Mouse (Mus musculus) liver, embryonic 15.5 days (tissue): Measurements from ENCODE around the gene Sema4b. TPM values are rescaled to one million over a fixed set of nuclear protein-coding genes. Genes with fewer than 3 reads are reported as not detected.

Experiments used
- ATAC-seq: fragments of 200-750 bp; cut with Nextera tagmentation; 2 replicates; pipeline ENCODE4 v1.8.0; 2017; ENCODE audit warnings: moderate number of reproducible peaks, mild to moderate bottlenecking, moderate library complexity; ENCODE audit not compliant: insufficient read depth
- H3K27ac ChIP-seq: fragments of 300-500 bp; sonication (generic); replicated peaks from 2 replicates; pipeline ENCODE4 v1.5.1; 2015; ENCODE audit warnings: mild to moderate bottlenecking, inconsistent platforms
- H3K27me3 ChIP-seq: fragments of 300-500 bp; sonication (generic); 2 replicates; pipeline ENCODE4 v1.6.1; 2015; ENCODE audit warnings: mild to moderate bottlenecking, inconsistent platforms
- H3K36me3 ChIP-seq: fragments of 300-500 bp; sonication (generic); replicated peaks from 2 replicates; pipeline ENCODE4 v1.6.1; 2015; ENCODE audit warnings: moderate library complexity, mild to moderate bottlenecking, inconsistent platforms
- H3K4me1 ChIP-seq: fragments of 300-500 bp; sonication (generic); replicated peaks from 2 replicates; pipeline ENCODE4 v1.6.1; 2015; ENCODE audit warnings: inconsistent platforms
- H3K4me2 ChIP-seq: fragments of 300-500 bp; sonication (generic); 2 replicates; pipeline ENCODE4 v1.6.1; 2015; ENCODE audit warnings: moderate library complexity, mild to moderate bottlenecking, inconsistent platforms
- H3K4me3 ChIP-seq: fragments of 300-500 bp; sonication (generic); replicated peaks from 2 replicates; pipeline ENCODE4 v1.5.1; 2015; ENCODE audit warnings: mild to moderate bottlenecking, inconsistent platforms
- H3K9ac ChIP-seq: fragments of 300-500 bp; sonication (generic); 2 replicates; pipeline ENCODE4 v1.6.1; 2015; ENCODE audit warnings: moderate library complexity, mild to moderate bottlenecking, inconsistent platforms
- H3K9me3 ChIP-seq: fragments of 300-500 bp; sonication (generic); replicated peaks from 2 replicates; pipeline ENCODE4 v1.6.1; 2016; ENCODE audit warnings: inconsistent platforms
- WGBS: fragments of 180-500 bp; shearing (Covaris S2); methylation state at CpG from one replicate; pipeline ENCODE4 v1.1.7; 2015; ENCODE audit warnings: mixed read lengths; ENCODE audit not compliant: insufficient replicate concordance; 5-methylcytosine and 5-hydroxymethylcytosine counted together
- polyA plus RNA-seq: library from polyadenylated mRNA; unstranded; fragments of >200 nt; fragmentation: Nextera tagmentation; extraction: Ambion mirVana; gene quantifications from 2 replicates; pipeline ENCODE4 v1.2.1, GENCODE M21; 2015

Gene Sema4b
- polyA plus RNA-seq, 1 experiment from 2014 or later = 15.2 TPM

DNA sequence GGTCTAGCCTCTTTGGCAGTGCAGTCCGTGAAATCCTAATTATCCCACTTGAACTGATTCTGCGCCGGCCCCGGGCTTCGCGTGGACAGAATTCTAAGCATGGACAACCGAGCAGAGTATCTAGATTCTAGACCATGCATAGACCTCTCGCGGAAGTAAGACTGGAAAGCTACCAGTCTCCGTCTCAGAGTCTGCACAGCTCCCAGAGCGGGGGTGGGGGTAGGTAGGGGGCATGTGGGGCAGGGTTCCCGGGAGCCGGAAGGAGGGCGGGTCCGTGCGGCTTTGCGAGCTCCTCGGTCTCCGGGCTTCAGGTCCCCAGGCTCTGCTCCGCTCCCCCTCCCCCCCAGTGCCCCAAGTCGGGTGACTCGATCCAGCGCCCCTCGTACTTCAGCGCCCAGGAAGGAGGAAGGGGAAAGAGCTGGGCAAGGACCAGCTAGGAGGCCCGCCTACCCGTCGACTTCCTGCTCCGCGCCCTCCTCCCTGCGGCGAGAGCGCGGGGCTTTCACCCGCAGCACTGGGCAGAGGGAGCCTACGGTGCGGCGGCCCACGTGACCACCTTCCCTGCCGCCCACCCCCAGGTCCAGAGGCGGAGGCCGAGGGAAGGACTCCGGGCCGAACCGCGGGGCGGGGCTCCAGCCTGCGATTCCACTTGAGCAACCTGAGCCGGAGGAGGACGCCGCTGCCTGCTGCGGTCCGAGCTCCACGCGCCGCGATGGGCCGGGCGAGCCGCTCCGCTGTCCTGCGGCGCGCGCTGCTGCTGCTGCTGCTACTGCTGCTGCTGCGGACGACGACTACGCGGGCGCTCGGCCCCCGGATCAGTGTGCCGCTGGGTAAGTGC lies 11.5 kb downstream of the Sema4b start:
- H3K4me1 ChIP-seq = peaks cover 92% of the 10 kb centered on the region

DNA sequence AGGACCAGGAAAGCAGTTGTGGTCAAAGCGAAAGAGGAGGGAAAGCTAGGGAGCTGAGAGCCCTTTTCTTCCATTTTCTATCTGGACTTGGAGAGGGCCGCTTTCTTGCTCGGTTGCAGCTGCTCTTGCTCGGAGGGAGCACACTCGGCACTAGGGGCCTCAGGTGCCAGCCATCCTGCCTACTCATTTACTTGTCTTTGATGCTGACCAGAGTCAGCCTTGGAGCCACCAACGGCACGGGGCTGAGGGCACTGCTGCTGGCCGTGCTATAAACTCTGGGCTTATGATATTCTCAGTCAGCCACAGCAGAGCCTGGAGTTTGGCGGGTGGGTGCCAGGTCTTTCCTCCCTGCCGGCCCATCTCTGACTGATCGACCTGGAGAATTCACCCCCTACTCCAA lies 12.2 kb downstream of the Sema4b start:
- Histone ChIP-seq H3K4me3 (peak overlapping the region; percentile 91), H3K9me3 (no peaks in the 10 kb centered on the region), H3K36me3 (peaks cover 35% of the 10 kb centered on the region), H3K4me2 (peak overlapping the region; percentile 91), H3K4me1 (peaks cover 92% of the 10 kb centered on the region), H3K27me3 (no peaks in the 10 kb centered on the region), H3K9ac (peak overlapping the region; percentile 97), H3K27ac (peak overlapping the region; percentile 100)
- WGBS = 0% methylated on average over 11 of the region's 11 CpGs
- ATAC-seq = peak; percentile 19

More for the DNA sequence above, 11.5 kb downstream of the Sema4b start:
- Histone ChIP-seq H3K4me2 (peak overlapping the region; percentile 91), H3K9me3 (no peaks in the 10 kb centered on the region), H3K27me3 (no peaks in the 10 kb centered on the region), H3K4me3 (peak overlapping the region; percentile 91), H3K36me3 (peaks cover 31% of the 10 kb centered on the region), H3K9ac (peak overlapping the region; percentile 97), H3K27ac (peak overlapping the region; percentile 100)
- under 1% methylated on average over 73 of the region's 74 CpGs for WGBS
- peak; percentile 78 for ATAC-seq

DNA sequence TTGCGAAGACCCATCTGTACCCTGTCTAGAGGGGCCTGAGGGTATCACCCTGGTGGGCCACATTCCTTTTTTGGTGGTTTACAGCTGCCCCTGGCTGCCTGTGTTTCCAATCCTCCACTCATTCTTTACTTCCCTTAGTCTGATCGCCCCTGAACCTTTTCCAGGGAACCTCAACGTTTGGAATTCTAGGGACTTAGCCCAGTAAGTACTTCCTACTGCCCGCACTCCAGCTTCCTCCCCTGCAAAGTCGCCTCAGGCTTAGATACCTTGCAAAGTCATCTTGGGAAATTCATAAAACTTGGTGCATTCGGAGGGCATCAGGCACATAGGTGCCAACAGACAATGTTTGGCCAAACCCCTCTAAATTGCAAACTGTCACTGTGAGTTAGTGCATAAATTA lies 12.6 kb downstream of the Sema4b start:
- H3K4me3 ChIP-seq = peak overlapping the region; percentile 91
- H3K27me3 ChIP-seq = no peaks in the 10 kb centered on the region
- H3K27ac ChIP-seq = peak overlapping the region; percentile 100
- 18% methylated on average over 6 of the region's 6 CpGs for WGBS
- no peak for ATAC-seq
- H3K4me2 ChIP-seq = peak overlapping the region; percentile 91
- H3K9ac ChIP-seq = peak overlapping the region; percentile 97
- peaks cover 92% of the 10 kb centered on the region for H3K4me1 ChIP-seq
- H3K9me3 ChIP-seq = no peaks in the 10 kb centered on the region
- peaks cover 39% of the 10 kb centered on the region for H3K36me3 ChIP-seq

DNA sequence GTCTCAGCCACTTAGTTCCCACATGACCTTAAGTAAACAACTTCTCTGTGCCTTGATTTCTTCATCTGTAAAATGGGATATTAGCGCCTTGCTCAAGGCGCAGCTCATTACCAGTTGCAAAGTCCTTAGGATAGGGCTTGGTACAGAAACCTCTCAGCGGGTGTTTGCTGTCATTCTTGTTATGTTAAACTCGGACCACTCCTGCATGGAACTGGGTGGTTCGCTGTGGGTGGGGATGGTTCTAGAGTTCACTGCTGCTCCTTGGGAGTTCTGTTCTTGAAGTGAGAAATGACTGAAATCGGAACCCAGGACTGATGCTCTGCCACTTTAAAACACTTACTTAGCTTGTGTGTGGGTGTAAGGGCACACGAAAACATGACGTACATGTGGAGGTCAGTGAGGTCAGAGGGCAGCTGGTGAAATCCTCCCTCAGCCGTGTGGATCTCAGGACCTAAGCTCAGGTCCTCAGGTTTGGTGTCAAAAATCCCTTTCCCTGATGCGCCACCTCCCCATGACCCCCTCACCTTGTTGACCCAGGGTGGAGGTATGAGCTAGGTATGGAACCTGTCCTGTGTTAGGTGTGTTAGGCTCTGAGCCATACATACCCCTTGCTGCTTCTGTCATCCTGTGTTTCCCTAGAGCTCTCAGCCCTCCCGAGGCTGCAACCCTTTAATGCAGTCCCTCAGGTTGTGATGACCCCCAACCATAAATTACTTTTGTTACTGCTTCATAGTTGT lies 13.4 kb downstream of the Sema4b start:
- WGBS = 66% methylated on average over 11 of the region's 11 CpGs
- Histone ChIP-seq H3K9ac (peak overlapping the region; percentile 97), H3K4me2 (peak overlapping the region; percentile 91), H3K36me3 (peaks cover 44% of the 10 kb centered on the region), H3K27ac (peak overlapping the region; percentile 100), H3K9me3 (no peaks in the 10 kb centered on the region), H3K4me3 (peak overlapping the region; percentile 91), H3K4me1 (peaks cover 92% of the 10 kb centered on the region), H3K27me3 (no peaks in the 10 kb centered on the region)
- no peak for ATAC-seq

DNA sequence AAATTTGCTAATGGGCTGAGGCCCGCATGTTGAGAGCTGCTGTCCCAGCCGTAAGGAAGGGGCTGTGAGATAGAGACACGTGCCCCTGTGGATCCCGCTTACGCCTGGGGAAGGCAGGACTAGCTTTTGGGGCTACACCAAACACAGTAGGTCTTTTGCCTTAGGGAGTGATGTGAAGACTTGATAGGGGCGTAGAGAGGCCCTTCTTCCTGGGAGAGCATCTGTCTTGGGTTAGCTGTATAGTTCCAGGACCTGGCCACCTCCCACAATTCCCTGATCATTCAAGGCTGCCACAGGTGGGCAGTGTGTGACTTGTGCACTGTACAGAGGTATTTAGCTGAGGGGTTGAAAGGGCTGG lies 13.9 kb downstream of the Sema4b start:
- Histone ChIP-seq H3K4me2 (peak overlapping the region; percentile 91), H3K27ac (peak overlapping the region; percentile 100), H3K9me3 (no peaks in the 10 kb centered on the region), H3K4me3 (peak overlapping the region; percentile 91), H3K9ac (peak overlapping the region; percentile 97), H3K27me3 (no peaks in the 10 kb centered on the region), H3K4me1 (peaks cover 92% of the 10 kb centered on the region), H3K36me3 (peaks cover 45% of the 10 kb centered on the region)
- 65% methylated on average over 6 of the region's 6 CpGs for WGBS
- no peak for ATAC-seq

DNA sequence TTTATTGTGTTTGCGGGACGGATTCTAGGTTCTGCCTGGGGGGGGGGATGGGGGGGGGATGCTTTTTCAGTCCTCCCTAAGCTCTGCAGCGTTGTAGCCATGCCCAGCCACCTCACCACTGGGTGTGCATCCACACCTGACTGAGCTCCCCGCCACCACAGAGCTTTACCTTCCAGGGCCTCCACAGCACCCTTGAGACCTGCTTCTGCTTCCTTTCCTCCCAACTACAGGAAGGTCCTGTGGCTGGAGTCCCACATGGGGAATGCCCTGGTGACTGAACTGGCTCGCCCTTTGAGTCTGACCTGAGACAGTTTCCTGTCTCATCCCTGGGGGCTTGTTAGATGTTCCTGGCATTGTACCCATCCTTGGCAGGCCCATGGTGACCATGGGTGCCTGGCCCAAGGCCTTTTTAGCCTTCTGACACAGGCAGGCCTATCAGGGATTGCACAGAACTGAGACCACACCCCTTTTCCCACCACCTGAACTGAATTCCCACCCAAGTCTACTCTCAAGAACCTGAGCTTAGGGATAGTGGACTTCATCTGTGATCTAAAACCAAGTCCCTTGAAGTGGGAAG lies 14.4 kb downstream of the Sema4b start:
- Histone ChIP-seq H3K27me3 (no peaks in the 10 kb centered on the region), H3K4me2 (peak overlapping the region; percentile 91), H3K4me3 (peak overlapping the region; percentile 91), H3K9me3 (no peaks in the 10 kb centered on the region), H3K4me1 (peaks cover 92% of the 10 kb centered on the region), H3K27ac (peak overlapping the region; percentile 100), H3K9ac (peak overlapping the region; percentile 97), H3K36me3 (peaks cover 50% of the 10 kb centered on the region)
- WGBS = 84% methylated on average over 5 of the region's 5 CpGs
- no peak for ATAC-seq

DNA sequence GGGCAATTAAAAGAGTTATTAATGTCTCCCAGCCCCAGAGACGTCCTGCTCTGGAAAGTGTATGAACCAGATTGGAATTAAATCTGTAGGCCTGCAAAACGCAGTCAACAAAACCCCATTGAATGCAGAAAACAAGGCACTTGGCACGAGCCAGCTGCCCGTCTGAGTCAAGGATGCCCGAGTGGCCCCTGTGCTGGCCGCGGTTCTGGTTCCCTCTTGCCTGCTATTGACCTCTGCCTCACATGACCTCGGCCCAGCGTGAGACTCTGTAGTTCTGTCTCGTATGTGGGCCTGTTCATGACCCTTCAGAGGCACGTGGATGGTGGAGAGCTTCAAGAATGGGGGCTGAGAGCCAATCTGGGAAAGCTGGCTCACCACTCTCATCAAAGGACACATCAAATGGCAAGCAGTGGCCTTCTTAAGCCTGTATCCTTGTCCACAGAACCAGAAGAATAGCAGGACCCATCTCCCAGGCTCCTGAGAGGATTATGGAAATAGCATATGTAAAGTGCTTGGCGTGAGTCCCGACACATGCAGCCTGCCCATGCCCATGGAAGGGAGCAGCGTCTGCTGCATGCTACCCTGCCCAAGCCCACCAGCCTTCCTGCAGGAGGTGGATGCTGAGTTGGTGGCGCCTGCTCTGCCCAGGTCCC lies 15.4 kb downstream of the Sema4b start:
- no peaks in the 10 kb centered on the region for H3K27me3 ChIP-seq
- H3K27ac ChIP-seq = peak overlapping the region; percentile 100
- WGBS = 88% methylated on average over 15 of the region's 15 CpGs
- H3K9me3 ChIP-seq = no peaks in the 10 kb centered on the region
- ATAC-seq = no peak
- peak overlapping the region; percentile 55 for H3K9ac ChIP-seq
- peak overlapping the region; percentile 91 for H3K4me3 ChIP-seq
- H3K36me3 ChIP-seq = peaks cover 53% of the 10 kb centered on the region
- H3K4me1 ChIP-seq = peaks cover 93% of the 10 kb centered on the region
- H3K4me2 ChIP-seq = peak overlapping the region; percentile 91

DNA sequence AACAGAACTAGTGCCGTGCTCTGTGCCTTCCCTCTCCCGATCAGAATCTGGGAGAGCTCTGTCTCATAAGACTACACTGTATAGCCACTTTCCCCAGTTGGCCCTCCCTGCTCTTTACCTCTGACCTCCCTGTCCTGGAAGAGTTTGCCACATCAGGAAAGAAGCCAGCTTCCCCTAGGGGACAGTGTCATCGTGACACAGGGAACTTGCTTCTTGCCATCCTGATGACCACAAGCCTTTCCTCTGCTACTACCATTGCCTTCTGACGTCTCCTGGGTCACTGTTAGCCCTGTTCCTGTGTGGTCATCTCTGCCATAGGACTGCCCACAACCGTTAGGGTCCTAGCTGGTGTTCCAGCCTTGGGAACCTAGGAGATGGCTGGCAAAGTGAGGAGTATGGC lies 16.3 kb downstream of the Sema4b start:
- peak overlapping the region; percentile 91 for H3K4me2 ChIP-seq
- WGBS = 58% methylated on average over 5 of the region's 5 CpGs
- no peaks in the 10 kb centered on the region for H3K9me3 ChIP-seq
- H3K27ac ChIP-seq = peak overlapping the region; percentile 100
- peak overlapping the region; percentile 55 for H3K9ac ChIP-seq
- no peaks in the 10 kb centered on the region for H3K27me3 ChIP-seq
- ATAC-seq = no peak
- H3K4me1 ChIP-seq = peaks cover 93% of the 10 kb centered on the region
- peaks cover 53% of the 10 kb centered on the region for H3K36me3 ChIP-seq
- peak overlapping the region; percentile 35 for H3K4me3 ChIP-seq

DNA sequence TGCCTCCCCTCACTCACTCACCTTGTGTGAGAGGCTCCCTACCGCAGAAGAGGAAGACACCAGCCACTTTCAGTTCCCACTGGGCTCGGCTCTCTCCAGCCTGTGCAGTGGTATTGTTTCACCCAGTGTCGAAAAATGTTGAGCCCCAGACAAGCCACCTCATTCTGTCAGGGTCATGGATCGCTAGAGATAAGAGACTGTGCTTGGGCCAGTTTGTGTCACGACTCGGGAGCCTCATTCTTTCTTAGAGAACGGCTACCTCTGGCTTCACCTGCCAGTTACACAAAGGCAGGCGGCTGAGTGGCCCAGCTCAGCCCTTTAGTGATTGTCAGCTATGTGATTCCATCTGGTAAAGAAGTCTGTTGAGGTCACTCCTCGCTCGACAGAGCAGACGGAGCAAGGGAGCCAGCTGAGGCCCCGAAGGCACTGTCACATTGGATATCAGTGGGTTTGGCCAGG lies 17.0 kb downstream of the Sema4b start:
- no peaks in the 10 kb centered on the region for H3K27me3 ChIP-seq
- H3K27ac ChIP-seq = peak overlapping the region; percentile 100
- H3K9me3 ChIP-seq = no peaks in the 10 kb centered on the region
- peak overlapping the region; percentile 35 for H3K4me3 ChIP-seq
- H3K9ac ChIP-seq = peak overlapping the region; percentile 55
- H3K36me3 ChIP-seq = peaks cover 53% of the 10 kb centered on the region
- 18% methylated on average over 12 of the region's 12 CpGs for WGBS
- peak overlapping the region; percentile 91 for H3K4me2 ChIP-seq
- no peak for ATAC-seq
- H3K4me1 ChIP-seq = peaks cover 97% of the 10 kb centered on the region

DNA sequence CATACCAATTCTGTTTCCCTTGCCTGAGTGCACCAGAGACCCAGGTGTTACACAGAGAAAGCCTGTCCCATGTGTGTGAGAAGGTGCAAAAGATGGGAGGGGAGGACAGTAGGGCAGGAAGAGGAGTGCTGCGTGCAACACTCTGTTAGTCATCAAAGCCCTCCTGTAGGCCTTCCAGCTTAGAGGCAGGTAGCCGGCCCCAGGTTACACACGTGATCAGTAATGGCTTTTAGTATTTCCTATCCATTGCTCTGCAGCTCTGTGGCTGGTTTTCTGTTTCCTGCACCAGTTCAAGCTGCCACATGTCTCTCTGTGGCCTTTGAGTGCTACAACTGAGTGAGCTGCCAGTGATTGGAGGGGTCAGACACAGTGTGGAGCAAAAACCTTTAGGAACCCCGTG lies 17.7 kb downstream of the Sema4b start:
- Histone ChIP-seq H3K4me3 (no peak overlapping the region), H3K27ac (peak overlapping the region; percentile 100), H3K4me1 (peaks cover 100% of the 10 kb centered on the region), H3K9me3 (no peaks in the 10 kb centered on the region), H3K4me2 (peak overlapping the region; percentile 91), H3K27me3 (no peaks in the 10 kb centered on the region), H3K36me3 (peaks cover 53% of the 10 kb centered on the region), H3K9ac (peak overlapping the region; percentile 55; the same call in 1 of the 2 replicates)
- ATAC-seq = no peak
- 54% methylated on average over 4 of the region's 4 CpGs for whole genome bisulfite sequencing
